Mouse (Mus musculus) adrenal gland, adult (tissue): ENCODE measurements at regions not wholly inside any gene's neighbourhood (a gene's known extent, or its start where the extent isn't known, plus 50 kb on each side); places are given as distances from the start of the nearest gene placed in this dataset.

Experiments
- DNase-seq, 2 experiments: peaks; one replicate each; pipeline ENCODE4 v3.0.0; 2022 to 2023; ENCODE audit warnings: low spot score in 1 of 2; ENCODE audit not compliant: inconsistent age in 2 of 2

DNA sequence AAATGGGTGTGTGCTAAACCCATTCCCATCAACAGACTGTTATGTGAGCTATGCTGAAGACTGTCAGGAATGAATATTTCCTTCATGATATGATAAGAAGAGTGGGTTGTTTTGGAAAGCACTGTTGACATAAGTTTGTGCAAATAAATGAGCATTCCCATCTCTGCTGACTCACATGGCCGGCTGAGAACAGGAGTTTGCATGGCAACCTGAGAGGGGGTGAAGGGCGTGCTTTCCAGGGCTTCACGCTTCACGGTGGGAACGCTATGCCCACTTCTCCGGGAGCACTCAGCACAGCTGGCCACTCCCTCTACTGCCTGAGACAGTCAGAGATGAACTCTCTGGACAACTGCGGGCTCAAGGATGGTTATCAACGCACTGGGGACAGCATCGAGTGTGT lies 348.9 kb upstream of the Slc24a5 start:
- no peak for DNase-seq

- DNase-seq, result no peak
Observed at GRCm38 (mm10) chr2:124719820-124720478, 348.0 kb upstream of the Slc24a5 start.

DNA sequence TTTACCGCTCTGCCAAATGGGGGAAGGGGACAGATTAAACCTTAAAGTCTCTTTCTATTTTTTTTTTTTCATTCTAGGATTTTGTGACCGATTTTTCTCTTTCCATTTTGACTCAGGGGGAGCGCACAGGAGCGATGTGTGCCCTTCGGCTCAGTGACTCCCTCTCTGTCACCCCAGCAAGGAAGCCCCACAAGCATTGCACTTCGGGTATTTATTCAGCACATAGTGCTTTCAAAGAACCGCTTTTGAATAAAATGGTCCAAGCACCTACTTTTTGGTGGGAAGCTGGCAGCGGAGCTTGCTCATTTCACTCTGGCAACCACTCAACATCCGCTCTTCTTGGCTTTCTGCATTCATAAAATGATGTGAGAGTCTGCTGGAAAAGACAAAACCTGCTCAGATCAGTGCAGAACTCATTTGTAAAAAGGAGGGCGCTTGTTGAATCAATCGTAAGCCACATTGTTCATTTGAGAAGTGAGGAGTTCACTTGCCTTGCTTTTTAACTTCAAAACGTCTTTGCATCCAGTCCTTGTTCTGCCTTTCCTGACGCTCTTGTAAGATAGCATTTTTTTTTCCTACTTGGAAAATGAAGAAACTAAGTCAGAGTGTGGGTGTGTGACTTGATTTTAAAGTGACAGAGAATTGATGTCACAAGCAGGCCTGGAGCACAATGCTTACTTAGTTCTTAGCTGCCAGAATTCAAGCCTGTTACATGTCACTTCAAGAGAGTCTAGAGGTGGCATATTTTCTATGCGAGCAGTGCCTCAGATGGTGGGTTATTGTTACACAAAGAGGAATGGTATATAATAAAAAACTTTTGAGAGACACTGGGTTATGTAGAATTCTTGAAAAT lies 347.1 kb upstream of the Slc24a5 start:
- DNase-seq, result no peak

GRCm38 (mm10) chr2:124724171-124724570 lies 343.8 kb upstream of the Slc24a5 start:
- no peak for DNase-seq

DNA sequence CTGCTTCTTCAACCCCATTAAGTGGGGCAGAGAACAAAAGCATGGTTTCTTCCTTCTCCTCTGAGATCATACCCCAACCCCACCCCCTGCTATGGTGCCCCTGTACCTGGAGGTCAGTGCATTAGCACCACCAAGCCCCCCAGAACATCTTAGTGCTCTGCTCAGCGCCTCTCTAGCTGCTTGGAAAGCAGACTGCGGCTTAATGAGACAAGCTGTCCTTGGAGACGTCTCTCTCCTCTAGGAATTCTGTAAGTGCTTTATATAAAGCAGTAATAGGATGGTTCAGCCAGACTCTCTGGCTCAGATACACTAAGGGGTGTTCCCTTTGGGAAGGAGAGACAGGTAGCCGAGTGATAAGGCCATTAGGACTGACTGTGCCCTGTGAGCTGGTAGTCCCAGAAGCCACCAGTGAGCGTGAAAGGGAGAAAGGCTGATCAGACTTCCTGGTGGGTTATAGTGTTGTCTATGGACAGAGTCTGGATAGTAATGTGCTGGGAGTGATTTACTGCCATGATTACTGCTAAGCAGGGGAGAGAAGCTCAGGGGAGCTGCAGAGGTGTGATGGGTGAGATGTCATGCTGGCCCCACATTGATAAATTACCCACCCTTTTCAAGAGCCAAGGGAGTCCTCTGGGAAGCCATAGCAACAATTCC lies 343.0 kb upstream of the Slc24a5 start:
- DNase-seq, result no peak

DNA sequence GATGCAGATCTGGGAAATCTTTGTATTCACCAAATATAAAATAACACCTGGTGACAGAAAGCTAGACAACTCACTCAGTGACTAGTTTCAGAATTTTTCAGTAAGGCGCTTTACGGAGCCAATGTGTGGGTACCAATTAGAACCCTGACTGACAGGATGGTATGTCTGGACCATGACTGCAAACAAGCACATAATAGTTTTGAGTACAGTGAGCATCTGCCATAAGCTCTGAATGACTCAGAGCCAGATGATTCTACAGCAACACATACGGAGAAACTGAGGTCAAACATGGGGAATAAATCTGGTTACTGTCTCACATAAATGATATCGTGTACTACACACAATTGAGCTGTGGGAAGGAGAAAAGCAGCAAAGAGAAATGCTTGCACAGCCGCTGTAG lies 339.9 kb upstream of the Slc24a5 start:
- DNase-seq, result no peak

DNA sequence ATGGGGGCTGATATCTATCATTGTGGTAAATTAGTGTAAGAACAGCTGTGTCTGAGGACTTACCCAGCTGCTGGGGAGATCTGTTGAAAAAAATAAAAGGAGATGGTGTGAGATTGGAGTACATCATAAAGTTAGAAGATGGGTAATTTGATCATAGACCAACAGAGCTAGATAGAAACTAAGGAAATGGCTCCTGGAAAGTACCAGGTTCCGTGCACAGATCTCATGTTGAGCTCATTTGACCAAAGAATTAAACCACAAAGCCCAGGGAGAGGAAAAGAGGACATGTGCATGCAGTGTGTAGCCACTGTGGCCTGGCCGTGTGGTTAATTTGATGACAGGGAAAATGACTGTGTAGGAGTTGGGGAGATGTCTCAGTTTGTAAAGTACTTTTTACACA lies 335.3 kb upstream of the Slc24a5 start:
- no peak for DNase-seq

GRCm38 (mm10) chr2:124740848-124741247 lies 327.1 kb upstream of the Slc24a5 start:
- no peak for DNase-seq

- DNase-seq, result no peak
Observed at GRCm38 (mm10) chr2:124742964-124743363, 325.0 kb upstream of the Slc24a5 start.

DNA sequence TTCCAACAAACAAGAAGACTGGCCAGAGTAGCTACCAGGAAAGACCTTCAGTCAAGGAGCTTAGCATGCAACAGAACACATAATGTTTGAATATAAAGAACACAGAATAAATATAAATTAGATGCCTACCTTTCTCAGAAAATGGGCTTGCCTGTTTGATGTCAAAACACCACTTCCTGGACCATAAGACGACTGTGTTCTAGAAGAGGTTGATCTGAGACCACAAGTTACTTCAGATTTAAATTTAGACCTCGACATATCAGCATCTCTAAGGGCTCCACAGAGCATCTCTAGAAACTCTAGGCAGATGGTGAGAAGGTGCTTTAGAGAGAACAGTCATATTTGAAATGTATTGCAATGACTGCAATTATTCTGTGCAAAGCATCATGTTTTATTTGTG lies 322.9 kb upstream of the Slc24a5 start:
- DNase-seq, result no peak

DNA sequence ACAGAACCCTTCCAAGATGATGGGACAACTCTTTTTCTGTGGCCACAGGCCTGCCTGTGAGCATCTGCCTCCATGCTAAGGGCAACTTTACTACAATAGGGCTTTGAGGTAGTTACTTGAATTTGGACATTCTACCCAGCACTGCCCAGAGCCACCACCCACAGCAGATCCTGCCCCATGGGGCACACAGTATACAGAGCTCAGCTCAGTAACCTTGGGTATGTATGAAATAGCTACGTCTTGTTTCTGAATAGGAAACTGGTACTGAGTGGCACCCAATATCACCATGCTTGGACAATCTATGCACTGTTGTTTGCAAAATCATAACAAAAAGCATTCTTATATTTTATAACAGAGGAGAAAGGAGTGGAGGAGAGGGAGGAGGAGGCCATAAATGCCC lies 320.8 kb upstream of the Slc24a5 start:
- no peak for DNase-seq

DNA sequence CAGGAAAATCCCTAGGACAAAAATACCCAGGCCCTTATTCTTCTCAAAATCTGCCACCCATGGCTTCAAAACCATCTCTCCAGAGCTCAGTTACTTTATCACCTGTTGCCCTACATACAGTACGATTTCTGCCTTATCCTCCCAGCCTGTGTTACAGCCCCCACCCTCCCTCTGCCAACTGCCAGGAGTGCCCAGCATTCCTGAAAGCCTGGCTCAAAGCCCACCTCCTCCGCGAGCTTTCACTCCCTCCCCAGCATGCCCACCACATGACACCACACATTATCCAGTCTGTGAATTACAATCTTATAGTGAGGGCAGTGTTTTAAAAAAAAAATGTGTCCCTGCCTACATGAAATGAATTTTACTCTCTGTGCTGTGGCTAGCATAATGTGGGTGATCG lies 320.3 kb upstream of the Slc24a5 start:
- no peak for DNase-seq

GRCm38 (mm10) chr2:124751832-124752231 lies 316.1 kb upstream of the Slc24a5 start:
- DNase-seq, result no peak

GRCm38 (mm10) chr2:124753717-124754116 lies 314.2 kb upstream of the Slc24a5 start:
- no peak for DNase-seq

DNA sequence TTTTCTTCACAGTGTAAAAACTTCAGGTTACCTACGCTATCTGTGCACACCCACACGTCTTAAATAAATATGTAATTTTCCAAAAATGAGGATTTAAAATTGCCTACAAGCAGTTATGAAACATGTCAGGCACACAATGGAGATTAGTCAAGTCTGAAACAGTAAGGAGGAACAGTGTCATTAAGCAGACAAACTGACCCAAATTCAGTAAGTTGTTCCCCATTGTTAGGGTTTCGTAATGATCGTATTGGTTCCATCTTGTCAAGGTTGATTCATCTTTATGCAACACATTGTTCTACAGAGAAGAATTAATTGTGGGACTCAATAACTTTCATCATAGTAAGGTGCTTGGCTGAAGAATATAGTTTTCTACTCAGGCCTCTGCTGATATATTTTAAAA lies 312.7 kb upstream of the Slc24a5 start:
- no peak for DNase-seq

- no peak for DNase-seq
Observed at GRCm38 (mm10) chr2:124758992-124759391, 308.9 kb upstream of the Slc24a5 start.

- no peak for DNase-seq
Observed at GRCm38 (mm10) chr2:124763650-124764049, 304.3 kb upstream of the Slc24a5 start.

- DNase-seq, result no peak
Observed at GRCm38 (mm10) chr2:124764186-124764910, 303.6 kb upstream of the Slc24a5 start.

- DNase-seq, result no peak
Observed at GRCm38 (mm10) chr2:124769267-124769967, 298.5 kb upstream of the Slc24a5 start.

- DNase-seq, result no peak
Observed at GRCm38 (mm10) chr2:124770028-124770427, 297.9 kb upstream of the Slc24a5 start.
